Mouse (Mus musculus): ENCODE measurements around the gene Masp1.

- no peak for TF ChIP-seq MAFK (IDR thresholded peaks at IDR 0.05; ENCODE audit: insufficient read depth, low read depth, low read length)
- no peak for TF ChIP-seq HCFC1 (IDR thresholded peaks at IDR 0.05; ENCODE audit: borderline replicate concordance, insufficient read depth, low read length)
- TF ChIP-seq ZC3H11A (IDR thresholded peaks at IDR 0.05; ENCODE audit: borderline replicate concordance, low read depth, low read length) = no peak
These were observed 844 bp downstream of the Masp1 start for GRCm38 (mm10) chr16:23519771-23520170.
